Mouse (Mus musculus): ENCODE measurements around the gene Capn8. TPM values are rescaled to one million over a fixed set of nuclear protein-coding genes. Genes with fewer than 3 reads are reported as not detected.

Capn8 gene
- not detected in 2 replicates for polyA plus RNA-seq (2015; fragmentation: Nextera tagmentation; extraction: Ambion mirVana)

DNA sequence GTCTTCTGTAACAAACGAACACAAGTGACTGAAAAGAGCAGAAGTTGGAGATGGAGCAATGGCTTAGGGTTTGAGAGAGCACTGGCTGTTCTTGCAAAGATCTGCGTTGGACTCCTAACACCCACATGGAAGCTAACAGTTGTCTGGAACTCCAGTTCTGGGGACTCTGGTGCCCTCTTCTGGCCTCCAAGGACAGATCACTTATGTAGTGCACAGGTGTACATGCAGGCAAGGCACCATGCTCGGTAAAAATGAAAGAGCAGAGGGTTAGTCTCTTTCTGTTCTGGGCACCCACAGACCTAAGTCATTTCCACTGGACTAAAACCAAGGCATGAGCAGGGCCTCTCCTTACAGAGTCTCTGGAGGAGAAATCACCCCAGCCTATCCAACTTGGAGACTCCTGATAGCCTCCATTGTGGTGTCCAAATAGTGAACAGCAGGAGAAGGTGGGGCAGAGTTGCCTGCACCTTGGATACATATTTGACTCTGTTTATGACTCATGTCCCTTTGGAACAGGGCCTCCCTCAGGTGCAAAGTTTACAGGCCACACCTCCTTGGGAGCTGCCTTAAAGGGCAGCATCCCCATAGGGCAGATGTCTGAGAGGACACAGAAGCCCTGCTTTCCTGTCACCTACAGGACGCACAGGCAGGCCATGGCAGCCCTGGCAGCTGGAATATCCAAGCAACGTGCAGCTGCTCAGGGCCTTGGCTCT is at the start of gene Capn8:
Gene Capn8, plus strand, starts transcription at position 600 of the 713 bp plus-strand sequence.

DNA sequence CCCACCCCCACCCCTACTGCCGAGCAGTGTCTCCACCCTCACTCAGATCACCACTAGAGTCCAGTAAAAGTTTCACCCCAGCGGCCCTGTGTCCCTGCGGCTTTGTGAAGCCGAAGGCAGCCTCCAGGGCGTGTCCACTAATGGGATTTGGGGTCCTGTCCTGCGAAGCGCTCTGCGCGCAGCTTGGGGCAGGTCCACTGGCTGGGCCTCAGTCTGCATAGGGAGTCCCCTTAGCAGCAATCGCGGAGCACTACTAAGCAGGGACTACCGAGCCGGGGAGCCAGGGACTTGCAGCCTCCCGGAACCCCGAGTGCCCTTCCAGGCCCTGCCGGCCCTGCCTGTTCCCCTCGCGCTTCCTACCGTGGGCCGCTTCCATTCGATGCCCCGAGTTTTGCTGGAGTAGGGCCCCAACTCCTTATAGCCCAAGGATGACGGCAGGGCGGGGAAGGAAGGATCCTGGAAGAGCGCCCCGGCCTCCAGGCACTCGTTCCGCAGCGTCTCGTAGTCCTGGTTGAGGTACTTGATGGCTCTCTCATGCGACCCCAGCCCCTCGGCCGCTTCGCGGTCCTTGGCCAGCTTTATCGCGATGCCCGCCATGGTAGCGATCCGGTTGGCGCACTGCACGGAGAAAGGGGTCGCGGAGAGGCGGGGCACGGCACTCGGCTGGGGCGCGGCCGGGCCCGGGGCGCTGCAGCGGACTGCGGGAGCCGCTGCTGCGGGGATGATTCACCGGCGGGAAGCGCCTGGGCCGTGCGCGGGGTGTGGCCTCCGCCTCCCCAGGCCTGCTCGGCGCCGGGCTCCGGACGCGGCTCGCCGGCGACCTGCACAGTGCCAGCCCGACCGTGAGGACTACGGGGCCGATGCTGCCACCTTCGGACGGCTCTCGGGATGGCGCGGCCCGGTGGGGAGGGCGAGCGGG is 47.8 kb upstream of the Capn8 start, which contains the start of gene Capn2:
Gene Capn2, minus strand, starts transcription at position 851 of the 919 bp plus-strand sequence.

Other genes starting within 250 kb of the Capn8 start
- gene Fbxo28, start 223.4 kb upstream of the Capn8 start, polyA plus RNA-seq (2015; fragmentation: Nextera tagmentation; extraction: Ambion mirVana) = 6.5 and 8.5 TPM in 2 replicates
- gene Trp53bp2, start 155.8 kb upstream of the Capn8 start, polyA plus RNA-seq (2015; fragmentation: Nextera tagmentation; extraction: Ambion mirVana) = 6.8 and 6.9 TPM in 2 replicates
- 73.7 and 82.3 TPM in 2 replicates for gene Capn2, start 47.4 kb upstream of the Capn8 start, polyA plus RNA-seq (2015; fragmentation: Nextera tagmentation; extraction: Ambion mirVana)
- not detected in 2 replicates for gene Ccdc185, start 184.2 kb downstream of the Capn8 start, polyA plus RNA-seq (2015; fragmentation: Nextera tagmentation; extraction: Ambion mirVana)
- 2.2 and 2.5 TPM in 2 replicates for gene Susd4, start 198.9 kb downstream of the Capn8 start, polyA plus RNA-seq (2015; fragmentation: Nextera tagmentation; extraction: Ambion mirVana)

All from skeletal muscle tissue, postnatal 0 days (tissue).